In genomic region chr6:86248562-86248961, GRCm38 (mm10) we compare ENCODE assay signal across 20 mouse cellular contexts. TPM values are rescaled to one million over a fixed set of nuclear protein-coding genes. Genes with fewer than 3 reads are reported as not detected.
DNase-seq lines count a peak whose midpoint lies in the region; ATAC-seq and TF ChIP-seq lines count a peak whose summit lies in the region.
"Had no signal": no experiment of that assay in that cellular context is flagged by ENCODE, and none has a peak within 500 bp of the region (broad histone marks: within the 10 kb centered on the region; RNA-seq: fewer than 3 reads in every experiment).

No protein-coding gene starts in this region.

- no peaks in the 10 kb centered on the region for H3K9me3 ChIP-seq in forebrain, embryonic 10.5 days
- no peaks in the 10 kb centered on the region for H3K9me3 ChIP-seq in forebrain, embryonic 13.5 days (replicated peaks)
- no peaks in the 10 kb centered on the region for H3K9me3 ChIP-seq in forebrain, postnatal 0 days (ENCODE audit: low read length)
- H3K9me3 ChIP-seq: heart, embryonic 10.5 days; heart, embryonic 15.5 days; hindbrain, embryonic 15.5 days had no signal

- 59% methylated on average over 1 of the region's 1 CpGs for WGBS in forebrain, embryonic 10.5 days
- WGBS in forebrain, embryonic 13.5 days, result 27% methylated on average over 1 of the region's 1 CpGs
- 13% methylated on average over 1 of the region's 1 CpGs for WGBS in forebrain, postnatal 0 days
- WGBS in lung, adult 2 months, result 77% methylated on average over 1 of the region's 1 CpGs

- TF ChIP-seq POLR2A in lung, adult 2 months (IDR thresholded peaks at IDR 0.05; ENCODE audit: borderline replicate concordance, extremely low read depth, low read depth, low read length), result no peak

- TF ChIP-seq CTCF in layer of hippocampus, adult 2 months (conservative IDR thresholded peaks at IDR 0.05), result no peak
- TF ChIP-seq CTCF in forebrain, postnatal 0 days (IDR thresholded peaks at IDR 0.05; ENCODE audit: low read depth), result no peak
- no peak for TF ChIP-seq CTCF in lung, adult 2 months (IDR thresholded peaks at IDR 0.05; ENCODE audit: insufficient read depth, low read length)

- peaks cover 56% of the 10 kb centered on the region for H3K4me1 ChIP-seq in forebrain, embryonic 10.5 days
- peaks cover 30% of the 10 kb centered on the region for H3K4me1 ChIP-seq in forebrain, embryonic 13.5 days
- peaks cover 23% of the 10 kb centered on the region for H3K4me1 ChIP-seq in forebrain, postnatal 0 days (ENCODE audit: insufficient read depth)
- no peaks in the 10 kb centered on the region for H3K4me1 ChIP-seq in lung, adult 2 months (ENCODE audit: control insufficient read depth, insufficient read depth, low read length)

- peak overlapping the region; percentile 78 for H3K27ac ChIP-seq in layer of hippocampus, adult 2 months
- H3K27ac ChIP-seq in forebrain, embryonic 10.5 days, result peak overlapping the region; percentile 80
- H3K27ac ChIP-seq in forebrain, embryonic 13.5 days, result peak overlapping the region; percentile 81
- peak overlapping the region; percentile 76 for H3K27ac ChIP-seq in forebrain, postnatal 0 days (ENCODE audit: low read depth, low read length)
- H3K27ac ChIP-seq: heart, embryonic 10.5 days; heart, embryonic 15.5 days had no signal

- no peaks in the 10 kb centered on the region for H3K36me3 ChIP-seq in forebrain, embryonic 10.5 days (replicated peaks)
- H3K36me3 ChIP-seq in forebrain, embryonic 13.5 days (ENCODE audit: poor library complexity, severe bottlenecking), result no peaks in the 10 kb centered on the region
- H3K36me3 ChIP-seq in forebrain, postnatal 0 days (ENCODE audit: insufficient read depth), result no peaks in the 10 kb centered on the region
- H3K36me3 ChIP-seq: heart, embryonic 10.5 days; heart, embryonic 15.5 days; hindbrain, embryonic 15.5 days had no signal

- ATAC-seq in forebrain, embryonic 13.5 days, result no peak
- ATAC-seq in forebrain, postnatal 0 days, result no peak
- ATAC-seq: activated CD4-positive, CD25-positive, alpha-beta regulatory T cell, adult 4 months; intestine, embryonic 16.5 days; Patski had no signal

- no peak overlapping the region for H3K4me2 ChIP-seq in forebrain, embryonic 13.5 days
- no peak overlapping the region for H3K4me2 ChIP-seq in forebrain, postnatal 0 days (ENCODE audit: low read depth)
- H3K4me2 ChIP-seq: heart, embryonic 15.5 days had no signal

- DNase-seq in layer of hippocampus, adult 2 months (ENCODE audit: low spot score in 2 of 2), result no peak
- no peak for DNase-seq in layer of hippocampus, adult 8-10 months (ENCODE audit: low spot score in 2 of 2)
- DNase-seq in forebrain, embryonic 10.5 days (ENCODE audit: extremely low spot score, low spot score), result no peak
- DNase-seq in forebrain, postnatal 0 days, result no peak
- no peak for DNase-seq in lung, adult 2 months
- no peak for DNase-seq in cerebellum, postnatal 10 days
- DNase-seq: adrenal gland, postnatal 14 days; cerebellum, adult 18-20 months; cerebellum, adult 9-11 months; gastrocnemius, postnatal 10 days; heart, adult 18-20 months; heart, postnatal 14 days had no signal

- H3K4me3 ChIP-seq in layer of hippocampus, adult 2 months, result no peak overlapping the region
- no peak overlapping the region for H3K4me3 ChIP-seq in forebrain, embryonic 10.5 days
- no peak overlapping the region for H3K4me3 ChIP-seq in forebrain, embryonic 13.5 days
- H3K4me3 ChIP-seq in forebrain, postnatal 0 days (ENCODE audit: low read depth, low read length), result no peak overlapping the region
- no peak overlapping the region for H3K4me3 ChIP-seq in lung, adult 2 months (replicated peaks; ENCODE audit: extremely low read depth, low read depth, low read length)
- H3K4me3 ChIP-seq: heart, embryonic 10.5 days; heart, embryonic 15.5 days; hindbrain, embryonic 15.5 days had no signal

- H3K9ac ChIP-seq in forebrain, embryonic 13.5 days, result no peak overlapping the region
- H3K9ac ChIP-seq in forebrain, postnatal 0 days, result no peak overlapping the region
- H3K9ac ChIP-seq: heart, embryonic 15.5 days had no signal

- no peaks in the 10 kb centered on the region; the same call in 1 of the 2 replicates for H3K27me3 ChIP-seq in forebrain, embryonic 10.5 days (ENCODE audit: poor library complexity, severe bottlenecking)
- no peaks in the 10 kb centered on the region for H3K27me3 ChIP-seq in forebrain, embryonic 13.5 days
- no peaks in the 10 kb centered on the region for H3K27me3 ChIP-seq in forebrain, postnatal 0 days (ENCODE audit: insufficient read depth, low read length)
- H3K27me3 ChIP-seq: heart, embryonic 15.5 days; hindbrain, embryonic 15.5 days; Patski had no signal

RNA-seq across cellular contexts. Expression of gene Tgfa, which starts 53.5 kb away (rescaled TPM):
- 10 to 100 TPM; 28.3 to 32.0 TPM for total RNA-seq in layer of hippocampus, adult 2 months (2021)
- total RNA-seq in layer of hippocampus, adult 8-10 months (2022), result 10 to 100 TPM; 24.5 to 29.9 (median 26.2) TPM
- 1.2 and 1.3 TPM in 2 replicates for polyA plus RNA-seq in forebrain, embryonic 10.5 days (2016; fragmentation: Nextera tagmentation; extraction: Ambion mirVana)
- 3.5 and 4.6 TPM in 2 replicates for polyA plus RNA-seq in forebrain, embryonic 13.5 days (2015; fragmentation: Nextera tagmentation; extraction: Ambion mirVana)
- total RNA-seq in forebrain, postnatal 0 days (2014; rRNA removed), result 49.5 and 50.8 TPM in 2 replicates
- 20.3 and 29.9 TPM in 2 replicates for polyA plus RNA-seq in forebrain, postnatal 0 days (2015; fragmentation: Nextera tagmentation; extraction: Ambion mirVana)
- polyA plus RNA-seq in lung, adult 2 months (2012; rRNA removed), result 8.2 and 11.2 TPM in 2 replicates
- total RNA-seq: CH12.LX had no signal
- polyA plus RNA-seq: activated CD4-positive, CD25-positive, alpha-beta regulatory T cell, adult 4 months had no signal
